Mouse (Mus musculus) thymus, adult 18-20 months (tissue): ENCODE data around the gene Gna11.

Experiments
- DNase-seq, 2 experiments: peaks; one replicate each; pipeline ENCODE4 v3.0.0; 2022; ENCODE audit warnings: mixed read lengths in 2 of 2

The Gna11 gene

GRCm38 (mm10) chr10:81565257-81566228, 20.6 kb upstream of the Gna11 start:
- DNase-seq, result peak; percentile 83 to 90

- peak; percentile 72 to 78 for DNase-seq
These were observed 19.7 kb upstream of the Gna11 start for GRCm38 (mm10) chr10:81564734-81565133.

- DNase-seq, result no peak
These were observed 19.2 kb upstream of the Gna11 start for GRCm38 (mm10) chr10:81564216-81564615.

- DNase-seq, result no peak
These were observed 18.5 kb upstream of the Gna11 start for GRCm38 (mm10) chr10:81563481-81563880.

DNA sequence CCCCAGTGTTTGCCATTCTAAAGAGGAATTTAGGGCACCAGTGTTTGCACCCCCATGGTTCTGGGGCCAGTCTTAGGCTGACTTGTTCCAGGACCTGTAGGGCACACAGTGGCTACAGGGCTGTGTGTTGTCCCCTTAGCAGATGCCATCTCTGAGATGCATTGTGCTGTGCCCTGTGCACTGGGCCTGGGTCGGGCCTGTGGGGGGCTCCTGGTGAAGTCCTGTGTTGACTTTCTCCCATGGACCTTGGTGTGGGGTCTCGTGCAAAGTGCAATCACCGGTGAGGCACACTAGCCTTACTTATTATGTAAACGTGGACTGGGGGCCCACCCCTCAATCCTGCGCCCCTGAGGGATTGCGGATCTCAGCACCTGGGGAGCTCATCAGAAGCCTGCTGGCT, 17.4 kb upstream of the Gna11 start:
- DNase-seq, result no peak

- peak; percentile 91 to 97 for DNase-seq
These were observed 15.9 kb upstream of the Gna11 start for GRCm38 (mm10) chr10:81560719-81561459.

GRCm38 (mm10) chr10:81559627-81560539, 14.9 kb upstream of the Gna11 start:
- peak; percentile 76 to 82 for DNase-seq

- DNase-seq, result peak; percentile 81
These were observed 14.2 kb upstream of the Gna11 start, which contains the start of gene Aes for GRCm38 (mm10) chr10:81559163-81559626. Gene Aes (plus strand): TSS chr10:81559488.

- DNase-seq, result no peak
These were observed 12.5 kb upstream of the Gna11 start for GRCm38 (mm10) chr10:81557491-81557890.

- no peak for DNase-seq
These were observed 11.3 kb upstream of the Gna11 start for GRCm38 (mm10) chr10:81556282-81556681.

DNA sequence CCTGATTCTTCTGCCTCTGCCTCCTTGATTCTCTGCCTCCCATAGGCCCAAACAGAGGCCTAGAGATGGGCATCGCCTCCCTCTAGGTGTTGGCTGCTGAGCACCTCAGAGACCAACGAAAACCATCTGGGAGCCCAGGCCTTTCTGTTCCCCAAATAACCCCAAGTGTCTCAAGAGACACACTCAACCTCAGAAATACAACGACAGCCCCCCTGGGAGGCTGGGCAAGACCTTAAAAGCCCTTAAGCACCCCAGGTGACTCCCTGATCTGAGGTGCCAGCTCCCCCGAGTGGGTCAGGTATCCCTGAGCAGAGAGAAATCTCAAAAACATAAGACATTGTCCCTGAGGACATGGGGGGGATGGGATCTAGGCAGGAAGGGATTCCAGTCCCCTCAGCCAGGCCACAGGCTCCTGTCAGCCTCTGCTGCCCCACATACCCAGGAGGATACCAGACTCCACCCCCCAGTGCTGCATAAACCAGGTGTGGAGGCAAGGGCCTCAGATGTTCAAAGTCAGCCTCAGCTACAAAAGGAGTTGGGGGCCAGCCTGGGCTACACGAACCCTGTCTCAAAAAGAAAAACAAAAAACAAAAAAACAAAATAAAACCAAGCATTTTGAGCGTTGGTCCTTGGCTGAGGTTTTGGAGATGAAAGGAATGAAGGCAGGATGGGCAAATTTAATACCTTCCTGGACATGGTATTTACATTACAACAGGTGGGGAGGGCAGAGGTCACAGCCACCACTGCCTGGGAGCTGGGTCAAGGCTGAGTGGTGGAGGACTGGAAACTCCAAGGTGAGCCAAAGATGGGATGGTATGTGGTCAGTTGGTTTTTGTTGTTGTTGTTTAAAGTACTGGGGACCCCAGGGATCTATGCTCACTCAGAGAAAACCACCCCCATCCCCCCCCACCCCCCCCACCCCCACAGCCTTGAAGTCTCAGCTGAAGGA, 9.1 kb upstream of the Gna11 start:
- DNase-seq, result no peak

- no peak for DNase-seq
These were observed 8.2 kb upstream of the Gna11 start for GRCm38 (mm10) chr10:81553232-81553631.

DNA sequence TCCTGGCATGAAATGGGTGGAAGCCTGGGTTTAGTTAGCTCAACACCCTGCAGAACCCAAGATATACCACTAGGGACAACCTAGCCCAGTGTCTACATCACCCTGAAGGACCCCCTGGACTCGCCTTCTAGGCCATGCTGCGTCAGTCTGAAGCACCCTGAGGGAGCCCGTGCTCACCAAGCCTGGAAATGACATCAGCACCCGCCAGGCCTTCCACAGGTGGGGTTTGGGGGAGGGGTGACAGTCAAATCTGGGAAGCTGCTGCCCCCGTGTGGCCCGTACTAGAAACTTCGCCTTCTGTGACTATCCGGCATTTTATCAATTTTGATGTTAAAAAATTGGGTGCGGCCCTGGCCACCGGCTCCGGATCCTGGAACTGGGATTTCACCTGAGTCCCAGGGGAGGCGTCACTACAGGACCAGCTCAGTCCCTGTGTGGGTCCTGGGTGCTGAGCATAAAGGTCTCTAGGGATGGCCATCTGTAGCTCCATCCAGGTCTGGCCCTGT, 6.7 kb upstream of the Gna11 start:
- peak; percentile 73 to 87 for DNase-seq

- DNase-seq, result no peak
These were observed 5.3 kb upstream of the Gna11 start for GRCm38 (mm10) chr10:81550257-81550656.

DNA sequence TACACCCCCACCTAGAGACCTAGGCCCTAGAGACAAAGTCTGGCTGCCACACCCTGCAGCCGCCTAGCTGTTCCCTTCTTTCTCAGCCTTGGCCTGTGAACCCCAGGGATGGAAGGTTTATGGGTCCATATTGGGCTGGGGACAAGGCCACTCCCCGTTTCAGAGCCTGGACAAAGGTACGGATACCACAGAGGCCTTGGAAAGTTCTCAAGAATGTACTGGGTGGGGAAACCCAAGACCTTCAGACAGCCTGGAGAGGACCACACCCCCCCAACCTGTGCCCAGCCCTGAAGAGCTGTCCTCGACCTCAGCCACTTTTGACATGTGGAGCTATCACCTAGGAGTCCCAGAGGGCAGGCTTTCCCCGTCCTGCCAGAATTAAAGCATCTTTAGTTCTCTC, 4.0 kb upstream of the Gna11 start:
- no peak for DNase-seq

- no peak for DNase-seq
These were observed 2.0 kb upstream of the Gna11 start for GRCm38 (mm10) chr10:81546788-81547571.

DNA sequence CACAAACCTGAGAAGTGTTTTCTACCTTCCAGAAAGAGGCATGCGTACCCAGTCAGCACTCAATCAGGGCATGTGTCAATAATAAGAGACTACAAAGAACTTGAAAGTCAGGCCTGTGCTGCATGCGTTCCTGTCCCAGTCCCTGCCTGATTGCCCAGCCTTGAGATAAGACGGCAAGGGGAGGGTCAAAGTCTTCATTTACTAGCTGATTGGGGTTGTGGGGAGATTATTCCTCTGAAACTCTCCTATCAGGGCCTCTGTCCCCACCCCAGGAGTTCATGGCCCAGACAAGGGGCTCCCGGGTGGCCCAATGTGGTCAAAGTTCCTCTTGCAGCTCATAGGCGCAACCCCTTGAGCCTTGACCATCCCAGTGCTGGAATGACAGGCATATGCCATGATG, 1.3 kb upstream of the Gna11 start:
- DNase-seq, result no peak

DNA sequence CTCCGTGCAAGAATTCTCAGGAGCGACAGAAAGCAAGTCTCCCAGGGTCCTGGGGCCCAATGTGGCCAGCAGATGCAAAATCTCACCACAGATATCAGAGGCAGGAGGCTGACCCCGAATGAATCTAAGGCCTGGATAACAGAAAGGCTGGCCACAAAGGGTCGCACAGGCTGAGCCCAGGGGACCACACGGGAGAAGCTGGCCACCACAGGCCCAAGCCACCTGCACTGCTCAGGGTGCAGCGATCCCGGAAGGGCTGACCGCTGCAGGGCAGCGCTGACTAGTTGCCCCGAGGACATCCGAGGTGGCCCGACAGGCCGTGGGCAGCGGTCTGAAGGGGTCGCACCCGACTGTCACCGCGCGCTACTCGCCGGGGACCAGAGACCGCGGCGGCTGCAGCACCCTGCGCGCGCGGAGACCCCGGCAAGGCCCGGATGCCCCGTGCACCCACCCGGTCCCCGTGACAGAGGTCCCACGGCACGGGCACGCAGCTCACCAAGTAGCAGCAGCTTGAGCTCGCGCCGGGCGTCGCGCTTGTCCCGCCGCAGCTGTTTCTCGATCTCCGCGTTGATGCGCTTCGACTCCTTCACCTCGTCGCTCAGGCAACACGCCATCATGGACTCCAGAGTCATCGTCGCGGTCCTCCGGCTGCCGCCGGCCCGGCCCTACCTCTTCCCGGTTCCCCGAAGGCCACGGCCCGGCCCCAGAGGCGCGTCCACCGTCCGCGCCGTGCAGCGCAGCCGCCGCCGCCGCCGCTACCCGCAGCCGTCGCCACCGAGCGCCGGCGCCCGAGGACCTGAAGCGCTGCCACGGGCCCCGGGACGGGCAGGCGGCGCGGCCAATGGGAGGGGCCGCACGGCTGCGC, 462 bp downstream of the Gna11 start:
- no peak for DNase-seq

DNA sequence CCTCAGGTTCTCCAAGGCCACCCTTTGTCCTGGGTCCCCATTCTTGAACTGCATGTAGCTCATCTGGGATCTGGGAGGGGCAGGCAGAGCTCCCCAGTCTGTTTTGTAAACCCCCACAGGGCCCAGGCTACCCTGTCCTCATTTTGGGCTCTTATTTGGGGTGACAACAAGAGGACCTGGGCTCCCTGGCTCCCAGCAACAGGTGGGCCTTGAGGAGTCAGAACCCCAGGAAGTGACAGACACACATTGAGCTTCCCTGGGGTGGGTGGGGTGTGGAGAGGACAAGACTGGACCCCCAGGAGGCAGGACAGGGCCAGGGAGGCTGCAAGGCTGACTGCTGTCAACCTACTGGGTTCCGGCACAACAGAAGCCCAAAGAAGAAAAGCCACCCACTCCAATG, 1.4 kb downstream of the Gna11 start:
- DNase-seq, result no peak
